Mouse (Mus musculus) embryonic fibroblast, embryonic 13.5 days (primary cell): ENCODE results near the gene Exoc3l4. TPM values are rescaled to one million over a fixed set of nuclear protein-coding genes. Genes with fewer than 3 reads are reported as not detected.
A peak's percentile ranks its signal among the peaks of the same experiment; 100 is the strongest.

ENCODE experiments used
- H3K27ac ChIP-seq: 2 replicates; pipeline ENCODE4 v1.5.1; 2012; ENCODE audit warnings: low read length, control low read depth, inconsistent platforms; ENCODE audit not compliant: insufficient read depth
- H3K4me1 ChIP-seq: 2 replicates; pipeline ENCODE4 v1.6.1; 2011; ENCODE audit warnings: low read length; ENCODE audit not compliant: control insufficient read depth, insufficient read depth
- H3K4me3 ChIP-seq: 2 replicates; pipeline ENCODE4 v1.5.1; 2011; ENCODE audit warnings: mild to moderate bottlenecking, control low read depth, low read length; ENCODE audit not compliant: insufficient read depth
- CTCF ChIP-seq: IDR thresholded peaks from 2 replicates; pipeline ENCODE4 v1.5.1; 2011; ENCODE audit warnings: mild to moderate bottlenecking, control low read depth, low read length, moderate library complexity, borderline replicate concordance; ENCODE audit not compliant: insufficient read depth
- POLR2A ChIP-seq: IDR thresholded peaks from 2 replicates; pipeline ENCODE4 v1.6.1; 2011; ENCODE audit warnings: low read depth, mild to moderate bottlenecking, control low read depth, low read length, moderate library complexity
- polyA plus RNA-seq: library from polyadenylated mRNA; stranded (reverse); fragments of >200 nt; gene quantifications from 2 replicates; pipeline ENCODE4 v1.2.4, GENCODE M21; 2011; ENCODE audit warnings: low read depth; ENCODE audit not compliant: missing spikeins, insufficient read length

The Exoc3l4 gene
- polyA plus RNA-seq, 1 experiment: 6.4 TPM

GRCm38 (mm10) chr12:111377986-111378490, 38.8 kb upstream of the Exoc3l4 start:
- no peak for TF ChIP-seq CTCF
- peak; percentile 41 for TF ChIP-seq POLR2A
- peak overlapping the region; percentile 68 for H3K4me3 ChIP-seq
- H3K4me1 ChIP-seq: no peaks in the 10 kb centered on the region
- peak overlapping the region; percentile 44 for H3K27ac ChIP-seq

GRCm38 (mm10) chr12:111378812-111379211, 38.0 kb upstream of the Exoc3l4 start:
- no peak for TF ChIP-seq POLR2A
- TF ChIP-seq CTCF: no peak
- Histone ChIP-seq H3K4me1 (no peaks in the 10 kb centered on the region), H3K4me3 (no peak overlapping the region), H3K27ac (no peak overlapping the region)

- TF ChIP-seq CTCF: no peak
- no peak for TF ChIP-seq POLR2A
- Histone ChIP-seq H3K4me3 (no peak overlapping the region), H3K27ac (no peak overlapping the region), H3K4me1 (peaks cover 3% of the 10 kb centered on the region; the same call in 1 of the 2 replicates)
These were observed 30.8 kb upstream of the Exoc3l4 start for GRCm38 (mm10) chr12:111385883-111386641.

- Histone ChIP-seq H3K4me1 (peaks cover 3% of the 10 kb centered on the region; the same call in 1 of the 2 replicates), H3K4me3 (no peak overlapping the region), H3K27ac (no peak overlapping the region)
- no peak for TF ChIP-seq CTCF
- no peak for TF ChIP-seq POLR2A
These were observed 30.1 kb upstream of the Exoc3l4 start for GRCm38 (mm10) chr12:111386642-111387120.

- Histone ChIP-seq H3K4me3 (no peak overlapping the region), H3K4me1 (peaks cover 3% of the 10 kb centered on the region; the same call in 1 of the 2 replicates), H3K27ac (no peak overlapping the region)
- TF ChIP-seq POLR2A: no peak
- no peak for TF ChIP-seq CTCF
These were observed 29.7 kb upstream of the Exoc3l4 start for GRCm38 (mm10) chr12:111387146-111387545.

GRCm38 (mm10) chr12:111394008-111394407, 22.8 kb upstream of the Exoc3l4 start:
- no peak overlapping the region for H3K27ac ChIP-seq
- H3K4me3 ChIP-seq: no peak overlapping the region
- H3K4me1 ChIP-seq: no peaks in the 10 kb centered on the region
- TF ChIP-seq POLR2A (no peak), CTCF (no peak)

- Histone ChIP-seq H3K4me1 (no peaks in the 10 kb centered on the region), H3K27ac (no peak overlapping the region)
- no peak for TF ChIP-seq CTCF
- no peak for TF ChIP-seq POLR2A
These were observed 19.8 kb upstream of the Exoc3l4 start for GRCm38 (mm10) chr12:111396997-111397396.

GRCm38 (mm10) chr12:111401454-111402184, 15.2 kb upstream of the Exoc3l4 start:
- H3K27ac ChIP-seq: no peak overlapping the region
- TF ChIP-seq CTCF: peak; percentile 76
- no peak for TF ChIP-seq POLR2A
- no peak overlapping the region for H3K4me3 ChIP-seq
- no peaks in the 10 kb centered on the region for H3K4me1 ChIP-seq

More at GRCm38 (mm10) chr12:111396997-111397396, 19.8 kb upstream of the Exoc3l4 start:
- H3K4me3 ChIP-seq: no peak overlapping the region

GRCm38 (mm10) chr12:111404880-111405279, 11.9 kb upstream of the Exoc3l4 start:
- H3K4me3 ChIP-seq: no peak overlapping the region
- no peaks in the 10 kb centered on the region for H3K4me1 ChIP-seq
- H3K27ac ChIP-seq: no peak overlapping the region
- TF ChIP-seq CTCF (no peak), POLR2A (no peak)
